Mouse (Mus musculus) forebrain, embryonic 12.5 days (tissue): Measurements from ENCODE around the gene Galnt18. TPM values are rescaled to one million over a fixed set of nuclear protein-coding genes. Genes with fewer than 3 reads are reported as not detected.

ENCODE experiments used
- ATAC-seq: fragments of 200-750 bp; cut with Nextera tagmentation; 2 replicates; pipeline ENCODE4 v1.8.0; 2017; ENCODE audit warnings: moderate TSS enrichment; ENCODE audit not compliant: low FRiP score
- H3K27ac ChIP-seq: fragments of 300-500 bp; sonication (generic); 2 replicates; pipeline ENCODE4 v1.5.1; 2016; ENCODE audit warnings: mild to moderate bottlenecking
- H3K27me3 ChIP-seq: fragments of 300-500 bp; sonication (generic); 2 replicates; pipeline ENCODE4 v1.6.1; 2016; ENCODE audit warnings: mild to moderate bottlenecking
- H3K36me3 ChIP-seq: fragments of 300-500 bp; sonication (generic); replicated peaks from 2 replicates; pipeline ENCODE4 v1.6.1; 2016; ENCODE audit warnings: mild to moderate bottlenecking
- H3K4me1 ChIP-seq: fragments of 300-500 bp; sonication (generic); 2 replicates; pipeline ENCODE4 v1.6.1; 2016
- H3K4me2 ChIP-seq: fragments of 300-500 bp; sonication (generic); 2 replicates; pipeline ENCODE4 v1.6.1; 2016; ENCODE audit warnings: mild to moderate bottlenecking, moderate library complexity
- H3K4me3 ChIP-seq: fragments of 300-500 bp; sonication (generic); replicated peaks from 2 replicates; pipeline ENCODE4 v1.5.1; 2016; ENCODE audit warnings: mild to moderate bottlenecking
- H3K9ac ChIP-seq: fragments of 300-500 bp; sonication (generic); 2 replicates; pipeline ENCODE4 v1.6.1; 2016; ENCODE audit warnings: mild to moderate bottlenecking
- H3K9me3 ChIP-seq: fragments of 300-500 bp; sonication (generic); 2 replicates; pipeline ENCODE4 v1.6.1; 2016
- WGBS: fragments of 180-500 bp; shearing (Covaris S2); methylation state at CpG from one replicate; pipeline ENCODE4 v1.1.7; 2016; 5-methylcytosine and 5-hydroxymethylcytosine counted together
- polyA plus RNA-seq: library from polyadenylated mRNA; unstranded; fragments of >200 nt; fragmentation: Nextera tagmentation; extraction: Ambion mirVana; gene quantifications from 2 replicates; pipeline ENCODE4 v1.2.1, GENCODE M21; 2016

The Galnt18 gene
- polyA plus RNA-seq, 1 experiment from 2014 or later = 5.6 TPM

GRCm38 (mm10) chr7:111791347-111791746 lies 11.6 kb upstream of the Galnt18 start:
- H3K4me3 ChIP-seq = no peak overlapping the region
- 40% methylated on average over 6 of the region's 6 CpGs for WGBS
- H3K36me3 ChIP-seq = no peaks in the 10 kb centered on the region
- H3K9me3 ChIP-seq = no peaks in the 10 kb centered on the region
- H3K4me2 ChIP-seq = no peak overlapping the region
- H3K9ac ChIP-seq = no peak overlapping the region
- no peaks in the 10 kb centered on the region for H3K27me3 ChIP-seq
- H3K27ac ChIP-seq = no peak overlapping the region
- H3K4me1 ChIP-seq = peaks cover 5% of the 10 kb centered on the region; the same call in 1 of the 2 replicates
- no peak for ATAC-seq

- H3K4me1 ChIP-seq = peaks cover 5% of the 10 kb centered on the region; the same call in 1 of the 2 replicates
- no peaks in the 10 kb centered on the region for H3K36me3 ChIP-seq
- H3K27ac ChIP-seq = no peak overlapping the region
- H3K9ac ChIP-seq = no peak overlapping the region
- WGBS = 90% methylated on average over 2 of the region's 2 CpGs
- ATAC-seq = no peak
- no peaks in the 10 kb centered on the region for H3K9me3 ChIP-seq
- 0 out of 2 replicates have a peak, but pooled peaks cover 2% of the 10 kb centered on the region for H3K27me3 ChIP-seq
- no peak overlapping the region for H3K4me3 ChIP-seq
- H3K4me2 ChIP-seq = no peak overlapping the region
These were observed 8.1 kb upstream of the Galnt18 start for GRCm38 (mm10) chr7:111787921-111788320.

GRCm38 (mm10) chr7:111785478-111785877 lies 5.7 kb upstream of the Galnt18 start:
- Histone ChIP-seq H3K9me3 (no peaks in the 10 kb centered on the region), H3K27me3 (peaks cover 17% of the 10 kb centered on the region), H3K4me1 (no peaks in the 10 kb centered on the region), H3K4me3 (no peak overlapping the region), H3K27ac (no peak overlapping the region), H3K9ac (no peak overlapping the region), H3K4me2 (no peak overlapping the region), H3K36me3 (no peaks in the 10 kb centered on the region)
- 81% methylated on average over 8 of the region's 8 CpGs for WGBS
- no peak for ATAC-seq

- WGBS = 53% methylated on average over 5 of the region's 5 CpGs
- H3K36me3 ChIP-seq = no peaks in the 10 kb centered on the region
- ATAC-seq = no peak
- H3K9ac ChIP-seq = no peak overlapping the region
- no peak overlapping the region for H3K27ac ChIP-seq
- H3K4me3 ChIP-seq = no peak overlapping the region
- peaks cover 16% of the 10 kb centered on the region for H3K4me1 ChIP-seq
- no peaks in the 10 kb centered on the region for H3K9me3 ChIP-seq
- no peak overlapping the region for H3K4me2 ChIP-seq
- peaks cover 38% of the 10 kb centered on the region for H3K27me3 ChIP-seq
These were observed 2.3 kb upstream of the Galnt18 start for GRCm38 (mm10) chr7:111782126-111782525.

GRCm38 (mm10) chr7:111781316-111781715 lies 1.5 kb upstream of the Galnt18 start:
- Histone ChIP-seq H3K27me3 (peaks cover 38% of the 10 kb centered on the region), H3K4me2 (no peak overlapping the region), H3K9ac (no peak overlapping the region), H3K4me1 (peaks cover 16% of the 10 kb centered on the region), H3K36me3 (no peaks in the 10 kb centered on the region), H3K27ac (no peak overlapping the region), H3K4me3 (no peak overlapping the region), H3K9me3 (no peaks in the 10 kb centered on the region)
- 89% methylated on average over 6 of the region's 6 CpGs for WGBS
- ATAC-seq = no peak

- no peak overlapping the region for H3K27ac ChIP-seq
- no peak for ATAC-seq
These were observed 831 bp downstream of the Galnt18 start for GRCm38 (mm10) chr7:111778789-111779503.

GRCm38 (mm10) chr7:111778212-111778611 lies 1.6 kb downstream of the Galnt18 start:
- Histone ChIP-seq H3K4me2 (peak overlapping the region; percentile 98), H3K4me1 (peaks cover 16% of the 10 kb centered on the region), H3K9ac (no peak overlapping the region), H3K36me3 (no peaks in the 10 kb centered on the region), H3K27me3 (peaks cover 38% of the 10 kb centered on the region), H3K4me3 (peak overlapping the region; percentile 51; the same call in 1 of the 2 replicates), H3K27ac (no peak overlapping the region), H3K9me3 (no peaks in the 10 kb centered on the region)
- 86% methylated on average over 7 of the region's 7 CpGs for WGBS
- ATAC-seq = no peak

More at GRCm38 (mm10) chr7:111778789-111779503, 831 bp downstream of the Galnt18 start:
- Histone ChIP-seq H3K36me3 (no peaks in the 10 kb centered on the region), H3K9ac (peak overlapping the region; percentile 69), H3K4me1 (peaks cover 16% of the 10 kb centered on the region), H3K4me3 (peak overlapping the region; percentile 51), H3K9me3 (no peaks in the 10 kb centered on the region), H3K27me3 (peaks cover 38% of the 10 kb centered on the region), H3K4me2 (peak overlapping the region; percentile 98)
- WGBS = 14% methylated on average over 27 of the region's 27 CpGs

- Histone ChIP-seq H3K9me3 (no peaks in the 10 kb centered on the region), H3K27ac (no peak overlapping the region), H3K9ac (no peak overlapping the region), H3K4me3 (no peak overlapping the region), H3K4me1 (peaks cover 16% of the 10 kb centered on the region), H3K36me3 (no peaks in the 10 kb centered on the region), H3K27me3 (peaks cover 34% of the 10 kb centered on the region), H3K4me2 (no peak overlapping the region)
- ATAC-seq = no peak
- 85% methylated on average over 2 of the region's 2 CpGs for WGBS
These were observed 2.6 kb downstream of the Galnt18 start for GRCm38 (mm10) chr7:111777186-111777585.

GRCm38 (mm10) chr7:111776160-111776559 lies 3.6 kb downstream of the Galnt18 start:
- Histone ChIP-seq H3K4me2 (no peak overlapping the region), H3K9ac (no peak overlapping the region), H3K36me3 (no peaks in the 10 kb centered on the region), H3K27ac (no peak overlapping the region), H3K9me3 (no peaks in the 10 kb centered on the region), H3K4me1 (peaks cover 16% of the 10 kb centered on the region), H3K4me3 (no peak overlapping the region), H3K27me3 (peaks cover 28% of the 10 kb centered on the region)
- WGBS = 84% methylated on average over 7 of the region's 7 CpGs
- no peak for ATAC-seq

- ATAC-seq = no peak
- Histone ChIP-seq H3K27me3 (peaks cover 2% of the 10 kb centered on the region; the same call in 1 of the 2 replicates), H3K4me1 (no peaks in the 10 kb centered on the region), H3K9ac (no peak overlapping the region), H3K27ac (no peak overlapping the region), H3K4me3 (no peak overlapping the region), H3K4me2 (no peak overlapping the region), H3K36me3 (no peaks in the 10 kb centered on the region), H3K9me3 (no peaks in the 10 kb centered on the region)
- 78% methylated on average over 2 of the region's 2 CpGs for WGBS
These were observed 7.4 kb downstream of the Galnt18 start for GRCm38 (mm10) chr7:111772398-111772797.

- H3K27me3 ChIP-seq = no peaks in the 10 kb centered on the region
- no peak overlapping the region for H3K9ac ChIP-seq
- H3K4me2 ChIP-seq = no peak overlapping the region
- no peaks in the 10 kb centered on the region for H3K36me3 ChIP-seq
- H3K4me3 ChIP-seq = no peak overlapping the region
- ATAC-seq = no peak
- WGBS = 85% methylated on average over 8 of the region's 8 CpGs
- H3K9me3 ChIP-seq = no peaks in the 10 kb centered on the region
- no peaks in the 10 kb centered on the region for H3K4me1 ChIP-seq
- no peak overlapping the region for H3K27ac ChIP-seq
These were observed 8.5 kb downstream of the Galnt18 start for GRCm38 (mm10) chr7:111771251-111771801.

GRCm38 (mm10) chr7:111770585-111770984 lies 9.2 kb downstream of the Galnt18 start:
- no peak overlapping the region for H3K27ac ChIP-seq
- WGBS = 74% methylated on average over 3 of the region's 3 CpGs

More at GRCm38 (mm10) chr7:111770585-111770984, 9.2 kb downstream of the Galnt18 start:
- Histone ChIP-seq H3K27me3 (no peaks in the 10 kb centered on the region), H3K36me3 (no peaks in the 10 kb centered on the region), H3K9me3 (no peaks in the 10 kb centered on the region), H3K4me3 (no peak overlapping the region), H3K4me2 (no peak overlapping the region), H3K4me1 (no peaks in the 10 kb centered on the region), H3K9ac (no peak overlapping the region)
- ATAC-seq = no peak
